19 mouse cellular contexts compared by ENCODE assay signal in the genomic region with DNA sequence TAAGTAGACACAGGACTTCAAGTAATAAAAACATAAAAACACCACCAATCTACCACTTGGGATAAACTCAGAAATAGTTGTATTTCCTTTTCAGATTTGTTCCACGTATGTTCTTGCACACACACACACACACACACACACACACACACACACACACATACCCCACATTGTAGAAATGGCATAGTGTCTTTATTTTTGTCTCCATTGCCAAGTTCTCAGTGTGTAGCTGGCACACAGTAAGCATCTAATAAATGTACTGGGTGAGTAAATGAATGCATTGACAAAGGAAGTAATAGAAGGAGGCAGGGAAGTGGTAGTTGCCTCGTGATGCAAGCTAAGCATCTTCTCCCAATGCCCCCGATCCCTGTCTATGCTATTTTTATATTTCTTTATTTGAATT. TPM values are rescaled to one million over a fixed set of nuclear protein-coding genes. Genes with fewer than 3 reads are reported as not detected.
A peak's percentile ranks its signal among the peaks of the same experiment; 100 is the strongest.
DNase-seq lines count a peak whose midpoint lies in the region; ATAC-seq and TF ChIP-seq lines count a peak whose summit lies in the region.
"Had no signal": no experiment of that assay in that cellular context is flagged by ENCODE, and none has a peak within 500 bp of the region (broad histone marks: within the 10 kb centered on the region; RNA-seq: fewer than 3 reads in every experiment).

No protein-coding gene starts in this region.

- no peak for DNase-seq in embryonic facial prominence, embryonic 10.5 days (ENCODE audit: low spot score)
- peak; percentile 17 for DNase-seq in hindbrain, postnatal 0 days (ENCODE audit: low spot score)
- DNase-seq: adrenal gland, adult 2 months; adrenal gland, adult 8-10 months; adrenal gland, postnatal 10 days; adrenal gland, postnatal 14 days; adrenal gland, postnatal 25 days; adrenal gland, postnatal 36 days; B cell, adult 2 months; cerebellum, adult 11 months; cerebellum, adult 11-12 months; cerebellum, adult 18-20 months had no signal

- WGBS in embryonic facial prominence, embryonic 13.5 days = 79% methylated on average over 3 of the region's 3 CpGs
- WGBS in embryonic facial prominence, embryonic 10.5 days = 79% methylated on average over 3 of the region's 3 CpGs
- 56% methylated on average over 3 of the region's 3 CpGs for WGBS in hindbrain, postnatal 0 days
- WGBS in hindbrain, embryonic 16.5 days = 68% methylated on average over 3 of the region's 3 CpGs

- H3K9me3 ChIP-seq in embryonic facial prominence, embryonic 13.5 days = no peaks in the 10 kb centered on the region
- H3K9me3 ChIP-seq in embryonic facial prominence, embryonic 10.5 days = no peaks in the 10 kb centered on the region
- H3K9me3 ChIP-seq in hindbrain, postnatal 0 days (ENCODE audit: low read length) = no peaks in the 10 kb centered on the region
- H3K9me3 ChIP-seq in hindbrain, embryonic 16.5 days (ENCODE audit: control insufficient read depth, low read length) = no peaks in the 10 kb centered on the region
- H3K9me3 ChIP-seq: G1E had no signal

- H3K36me3 ChIP-seq in embryonic facial prominence, embryonic 13.5 days = no peaks in the 10 kb centered on the region
- no peaks in the 10 kb centered on the region for H3K36me3 ChIP-seq in embryonic facial prominence, embryonic 10.5 days (replicated peaks)
- H3K36me3 ChIP-seq in hindbrain, postnatal 0 days (ENCODE audit: insufficient read depth, low read length) = no peaks in the 10 kb centered on the region
- no peaks in the 10 kb centered on the region for H3K36me3 ChIP-seq in hindbrain, embryonic 16.5 days (ENCODE audit: control insufficient read depth, insufficient read depth, low read length)
- H3K36me3 ChIP-seq: G1E had no signal

- no peak overlapping the region for H3K4me3 ChIP-seq in embryonic facial prominence, embryonic 13.5 days
- H3K4me3 ChIP-seq in embryonic facial prominence, embryonic 10.5 days = no peak overlapping the region
- no peak overlapping the region for H3K4me3 ChIP-seq in hindbrain, postnatal 0 days (ENCODE audit: low read length)
- no peak overlapping the region for H3K4me3 ChIP-seq in hindbrain, embryonic 16.5 days (ENCODE audit: low read length)

- no peak for TF ChIP-seq CTCF in hindbrain, postnatal 0 days (IDR thresholded peaks at IDR 0.05; ENCODE audit: low read depth)

- H3K9ac ChIP-seq in embryonic facial prominence, embryonic 13.5 days = no peak overlapping the region
- no peak overlapping the region for H3K9ac ChIP-seq in hindbrain, postnatal 0 days (replicated peaks; ENCODE audit: low read length)
- H3K9ac ChIP-seq in hindbrain, embryonic 16.5 days (ENCODE audit: low read depth, low read length) = no peak overlapping the region

- H3K27ac ChIP-seq in embryonic facial prominence, embryonic 13.5 days = 0 out of 2 replicates have a peak overlapping the region, but pooled peaks have one; percentile 7
- H3K27ac ChIP-seq in embryonic facial prominence, embryonic 10.5 days (replicated peaks) = no peak overlapping the region
- H3K27ac ChIP-seq in hindbrain, postnatal 0 days = no peak overlapping the region
- H3K27ac ChIP-seq in hindbrain, embryonic 16.5 days (ENCODE audit: low read depth, low read length) = no peak overlapping the region

- H3K4me1 ChIP-seq in embryonic facial prominence, embryonic 13.5 days = no peaks in the 10 kb centered on the region
- H3K4me1 ChIP-seq in embryonic facial prominence, embryonic 10.5 days = peaks cover 5% of the 10 kb centered on the region; the same call in 1 of the 2 replicates
- no peaks in the 10 kb centered on the region; the same call in 1 of the 2 replicates for H3K4me1 ChIP-seq in hindbrain, postnatal 0 days (ENCODE audit: insufficient read depth, low read length)
- no peaks in the 10 kb centered on the region for H3K4me1 ChIP-seq in hindbrain, embryonic 16.5 days (ENCODE audit: control insufficient read depth, insufficient read depth, low read depth, low read length)

- ATAC-seq in embryonic facial prominence, embryonic 13.5 days (ENCODE audit: insufficient number of reproducible peaks, insufficient read depth, low FRiP score, low TSS enrichment, low read depth) = no peak
- ATAC-seq in hindbrain, postnatal 0 days = no peak
- no peak for ATAC-seq in hindbrain, embryonic 16.5 days
- ATAC-seq: activated CD4-positive, CD25-positive, alpha-beta regulatory T cell, adult 4 months; CD4-positive, CD25-positive, alpha-beta regulatory T cell, adult 4 months; Patski had no signal

- H3K27me3 ChIP-seq in embryonic facial prominence, embryonic 13.5 days = no peaks in the 10 kb centered on the region
- no peaks in the 10 kb centered on the region for H3K27me3 ChIP-seq in embryonic facial prominence, embryonic 10.5 days (replicated peaks; ENCODE audit: low read depth, poor library complexity, severe bottlenecking)
- H3K27me3 ChIP-seq in hindbrain, postnatal 0 days (ENCODE audit: insufficient read depth, low read length) = no peaks in the 10 kb centered on the region
- no peaks in the 10 kb centered on the region for H3K27me3 ChIP-seq in hindbrain, embryonic 16.5 days (replicated peaks; ENCODE audit: control insufficient read depth, insufficient read depth, low read length)
- H3K27me3 ChIP-seq: CH12.LX, Patski had no signal

- H3K4me2 ChIP-seq in embryonic facial prominence, embryonic 13.5 days = no peak overlapping the region
- H3K4me2 ChIP-seq in hindbrain, postnatal 0 days (ENCODE audit: low read depth, low read length) = no peak overlapping the region
- no peak overlapping the region for H3K4me2 ChIP-seq in hindbrain, embryonic 16.5 days (ENCODE audit: low read length)

RNA-seq across cellular contexts. Expression of gene Ube2e1, which starts 21.3 kb away (rescaled TPM):
- 156 and 158 TPM in 2 replicates for polyA plus RNA-seq in embryonic facial prominence, embryonic 13.5 days (2015; fragmentation: Nextera tagmentation; extraction: Ambion mirVana)
- 163 and 165 TPM in 2 replicates for polyA plus RNA-seq in embryonic facial prominence, embryonic 10.5 days (2016; fragmentation: Nextera tagmentation; extraction: Ambion mirVana)
- 33.5 and 38.8 TPM in 2 replicates for total RNA-seq in hindbrain, postnatal 0 days (2014; rRNA removed)
- 157 TPM in 2 replicates for polyA plus RNA-seq in hindbrain, postnatal 0 days (2015; fragmentation: Nextera tagmentation; extraction: Ambion mirVana)
- 194 and 201 TPM in 2 replicates for polyA plus RNA-seq in hindbrain, embryonic 16.5 days (2015; fragmentation: Nextera tagmentation; extraction: Ambion mirVana)
